Mouse (Mus musculus): ENCODE measurements around the gene Erbb2.

DNA sequence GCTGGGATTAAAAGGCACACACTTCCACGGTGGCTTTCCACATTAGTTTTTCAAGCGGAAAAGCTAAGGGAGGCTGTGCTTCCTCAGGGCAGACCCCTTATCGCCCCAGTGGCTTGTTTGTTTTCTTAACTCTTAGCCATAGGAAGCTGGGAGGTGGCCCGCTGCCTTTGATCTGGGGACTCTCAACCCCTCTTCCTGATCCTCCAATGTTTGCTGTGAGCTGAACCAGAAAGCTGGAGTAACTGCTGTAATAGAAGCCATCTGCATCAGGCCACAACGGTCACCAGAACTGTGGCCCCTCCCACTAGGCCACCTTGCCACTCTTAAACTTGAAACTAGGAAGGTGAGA is 33.9 kb downstream of the Erbb2 start, which contains the start of gene Grb7:
- TF ChIP-seq POLR2A (IDR thresholded peaks at IDR 0.05; ENCODE audit: insufficient read depth, low read length) (no peak), CTCF (IDR thresholded peaks at IDR 0.05; ENCODE audit: low read depth, low read length) (no peak)

Data from ES-Bruce4 (cell line).